7 mouse cellular contexts compared by ENCODE assay signal in genomic region chr3:90613461-90614147, GRCm38 (mm10). TPM values are rescaled to one million over a fixed set of nuclear protein-coding genes. Genes with fewer than 3 reads are reported as not detected.
DNase-seq lines count a peak whose midpoint lies in the region; ATAC-seq and TF ChIP-seq lines count a peak whose summit lies in the region.

No protein-coding gene starts in this region.

- H3K9me3 ChIP-seq in forebrain, embryonic 13.5 days (replicated peaks), result no peaks in the 10 kb centered on the region
- H3K9me3 ChIP-seq in limb, embryonic 15.5 days, result no peaks in the 10 kb centered on the region

- no peak overlapping the region for H3K9ac ChIP-seq in forebrain, embryonic 13.5 days
- no peak overlapping the region for H3K9ac ChIP-seq in limb, embryonic 15.5 days

- 49% methylated on average over 7 of the region's 7 CpGs for WGBS in thymus, adult 2 months
- 73% methylated on average over 7 of the region's 7 CpGs for WGBS in forebrain, embryonic 13.5 days
- 59% methylated on average over 7 of the region's 7 CpGs for WGBS in limb, embryonic 15.5 days

- no peak for DNase-seq in thymus, adult 2 months
- DNase-seq in thymus, postnatal 4 days, result no peak
- DNase-seq in yolk sac, embryonic 10.5 days (ENCODE audit: low spot score), result no peak
- no peak for DNase-seq in thymus, postnatal 14 days

- peak overlapping the region; percentile 62 for H3K4me2 ChIP-seq in forebrain, embryonic 13.5 days
- H3K4me2 ChIP-seq in limb, embryonic 15.5 days, result peak overlapping the region; percentile 73

- H3K27me3 ChIP-seq in thymus, adult 2 months (ENCODE audit: control insufficient read depth, insufficient read depth, low read length), result no peaks in the 10 kb centered on the region
- H3K27me3 ChIP-seq in forebrain, embryonic 13.5 days, result 0 out of 2 replicates have a peak, but pooled peaks cover 7% of the 10 kb centered on the region
- no peaks in the 10 kb centered on the region for H3K27me3 ChIP-seq in limb, embryonic 15.5 days

- H3K4me1 ChIP-seq in thymus, adult 2 months (replicated peaks; ENCODE audit: control insufficient read depth, insufficient read depth, low read length), result peaks cover 24% of the 10 kb centered on the region
- peaks cover 6% of the 10 kb centered on the region; the same call in 1 of the 2 replicates for H3K4me1 ChIP-seq in forebrain, embryonic 13.5 days
- peaks cover 33% of the 10 kb centered on the region for H3K4me1 ChIP-seq in limb, embryonic 15.5 days

- H3K36me3 ChIP-seq in thymus, adult 2 months (ENCODE audit: control insufficient read depth, insufficient read depth, low read length), result no peaks in the 10 kb centered on the region
- H3K36me3 ChIP-seq in forebrain, embryonic 13.5 days (ENCODE audit: poor library complexity, severe bottlenecking), result no peaks in the 10 kb centered on the region
- H3K36me3 ChIP-seq in limb, embryonic 15.5 days, result no peaks in the 10 kb centered on the region

- no peak for TF ChIP-seq CTCF in thymus, adult 2 months (IDR thresholded peaks at IDR 0.05; ENCODE audit: borderline replicate concordance, control insufficient read depth, extremely low read depth, insufficient read depth, low read length, poor library complexity)

- H3K27ac ChIP-seq in thymus, adult 2 months (ENCODE audit: control insufficient read depth, insufficient read depth, low read length), result no peak overlapping the region
- no peak overlapping the region for H3K27ac ChIP-seq in forebrain, embryonic 13.5 days
- H3K27ac ChIP-seq in limb, embryonic 15.5 days, result peak overlapping the region; percentile 34; the same call in 1 of the 2 replicates

- TF ChIP-seq POLR2A in thymus, adult 2 months (IDR thresholded peaks at IDR 0.05; ENCODE audit: control insufficient read depth, extremely low read depth, insufficient read depth, low read length, poor library complexity), result no peak

- peak overlapping the region; percentile 13; the same call in 1 of the 2 replicates for H3K4me3 ChIP-seq in thymus, adult 2 months (ENCODE audit: control insufficient read depth, insufficient read depth, low read length)
- peak overlapping the region; percentile 30; the same call in 1 of the 2 replicates for H3K4me3 ChIP-seq in forebrain, embryonic 13.5 days
- peak overlapping the region; percentile 44 for H3K4me3 ChIP-seq in limb, embryonic 15.5 days

- no peak for ATAC-seq in forebrain, embryonic 13.5 days
- ATAC-seq in limb, embryonic 15.5 days (ENCODE audit: insufficient number of reproducible peaks, low FRiP score, low TSS enrichment, low read depth), result 0 out of 2 replicates have a peak, but pooled peaks have one; percentile 12
- ATAC-seq in frontal cortex, adult (ENCODE audit: low TSS enrichment), result no peak

RNA-seq across cellular contexts. Expression of gene S100a6, which starts 0.9 kb away (rescaled TPM):
- 62.7 and 96.8 TPM in 2 replicates for polyA plus RNA-seq in thymus, adult 2 months (2012; rRNA removed)
- 15.4 and 23.8 TPM in 2 replicates for polyA plus RNA-seq in forebrain, embryonic 13.5 days (2015; fragmentation: Nextera tagmentation; extraction: Ambion mirVana)
- polyA plus RNA-seq in limb, embryonic 15.5 days (2015; fragmentation: Nextera tagmentation; extraction: Ambion mirVana), result 481 and 553 TPM in 2 replicates

RNA-seq across cellular contexts. Expression of gene S100a5, which starts 5.3 kb away (rescaled TPM):
- not detected in 2 replicates for polyA plus RNA-seq in thymus, adult 2 months (2012; rRNA removed)
- not detected in 2 replicates for polyA plus RNA-seq in forebrain, embryonic 13.5 days (2015; fragmentation: Nextera tagmentation; extraction: Ambion mirVana)
- not detected in 2 replicates for polyA plus RNA-seq in limb, embryonic 15.5 days (2015; fragmentation: Nextera tagmentation; extraction: Ambion mirVana)

RNA-seq across cellular contexts. Expression of gene S100a4, which starts 10.0 kb away (rescaled TPM):
- polyA plus RNA-seq in thymus, adult 2 months (2012; rRNA removed), result 31.0 and 51.8 TPM in 2 replicates
- 0.40 and 1.6 TPM in 2 replicates for polyA plus RNA-seq in forebrain, embryonic 13.5 days (2015; fragmentation: Nextera tagmentation; extraction: Ambion mirVana)
- 21.0 and 29.6 TPM in 2 replicates for polyA plus RNA-seq in limb, embryonic 15.5 days (2015; fragmentation: Nextera tagmentation; extraction: Ambion mirVana)

RNA-seq across cellular contexts. Expression of gene Gm42674, which starts 11.9 kb away (rescaled TPM):
- not detected in 2 replicates for polyA plus RNA-seq in thymus, adult 2 months (2012; rRNA removed)
- not detected in 2 replicates for polyA plus RNA-seq in forebrain, embryonic 13.5 days (2015; fragmentation: Nextera tagmentation; extraction: Ambion mirVana)
- not detected in 2 replicates for polyA plus RNA-seq in limb, embryonic 15.5 days (2015; fragmentation: Nextera tagmentation; extraction: Ambion mirVana)

RNA-seq across cellular contexts. Expression of gene S100a2, which starts 23.6 kb away (rescaled TPM):
- polyA plus RNA-seq in thymus, adult 2 months (2012; rRNA removed), result not detected in 2 replicates
- polyA plus RNA-seq in forebrain, embryonic 13.5 days (2015; fragmentation: Nextera tagmentation; extraction: Ambion mirVana), result not detected in 2 replicates
- not detected in 2 replicates for polyA plus RNA-seq in limb, embryonic 15.5 days (2015; fragmentation: Nextera tagmentation; extraction: Ambion mirVana)
